33 mouse cellular contexts compared by ENCODE assay signal in genomic region chr12:47406131-47406530, GRCm38 (mm10).
DNase-seq lines count a peak whose midpoint lies in the region; ATAC-seq and TF ChIP-seq lines count a peak whose summit lies in the region.
"Had no signal": no experiment of that assay in that cellular context is flagged by ENCODE, and none has a peak within 500 bp of the region (broad histone marks: within the 10 kb centered on the region; RNA-seq: fewer than 3 reads in every experiment).

No protein-coding gene starts in this region.

- peak; percentile 2 for DNase-seq in adrenal gland, adult 8-10 months
- DNase-seq in adrenal gland, adult 18-20 months (ENCODE audit: low spot score in 2 of 2), result no peak
- DNase-seq in gastrocnemius, adult 8-10 months (ENCODE audit: low spot score in 2 of 2), result peak; percentile 3 to 4
- DNase-seq in gastrocnemius, postnatal 14 days, result no peak
- no peak for DNase-seq in lung, adult 2 months
- DNase-seq in skeletal muscle tissue, adult 2 months (ENCODE audit: low read depth, low spot score), result peak; percentile 73
- no peak for DNase-seq in spleen, postnatal 10 days (ENCODE audit: low spot score in 2 of 2)
- DNase-seq: cerebellum, adult 2 months; cerebellum, postnatal 14 days; forebrain, postnatal 0 days; heart, adult 11 months; kidney, adult 11 months; kidney, postnatal 36 days; liver, postnatal 0 days; retina, postnatal 1 day; right cerebral cortex, postnatal 14 days; thymus, postnatal 14 days had no signal

- no peak overlapping the region for H3K4me2 ChIP-seq in lung, embryonic 16.5 days (ENCODE audit: low read depth, low read length)
- H3K4me2 ChIP-seq: forebrain, embryonic 12.5 days; heart, embryonic 12.5 days; hindbrain, embryonic 14.5 days; kidney, embryonic 15.5 days; limb, embryonic 12.5 days; liver, embryonic 11.5 days; midbrain, embryonic 15.5 days; neural tube, embryonic 15.5 days had no signal

- H3K4me3 ChIP-seq in lung, embryonic 16.5 days (ENCODE audit: low read length), result no peak overlapping the region
- no peak overlapping the region for H3K4me3 ChIP-seq in lung, adult 2 months (replicated peaks; ENCODE audit: extremely low read depth, low read depth, low read length)
- H3K4me3 ChIP-seq: erythroblast, embryonic 14.5 days; forebrain, embryonic 12.5 days; heart, embryonic 12.5 days; kidney, embryonic 15.5 days; layer of hippocampus, adult 2 months; left cerebral cortex, adult 2 months; limb, embryonic 12.5 days; midbrain, embryonic 10.5 days; midbrain, embryonic 15.5 days; neural tube, embryonic 15.5 days had no signal

- intact Hi-C loops in gastrocnemius, postnatal 14 days (cut with DNase I; ENCODE audit: low total_unique reads), result no loop called here

- no peak overlapping the region for H3K27ac ChIP-seq in lung, embryonic 16.5 days (ENCODE audit: low read length)
- H3K27ac ChIP-seq: forebrain, embryonic 12.5 days; hindbrain, embryonic 14.5 days; kidney, embryonic 15.5 days; layer of hippocampus, adult 2 months; left cerebral cortex, adult 2 months; limb, embryonic 12.5 days; midbrain, embryonic 10.5 days; midbrain, embryonic 15.5 days; neural tube, embryonic 15.5 days had no signal

- TF ChIP-seq POLR2A in lung, adult 2 months (IDR thresholded peaks at IDR 0.05; ENCODE audit: borderline replicate concordance, extremely low read depth, low read depth, low read length), result no peak

- H3K9me3 ChIP-seq in lung, embryonic 16.5 days (ENCODE audit: control insufficient read depth, low read length), result no peaks in the 10 kb centered on the region
- H3K9me3 ChIP-seq: forebrain, embryonic 12.5 days; G1E; heart, embryonic 12.5 days; kidney, embryonic 15.5 days; limb, embryonic 12.5 days; midbrain, embryonic 10.5 days; midbrain, embryonic 15.5 days; neural tube, embryonic 15.5 days had no signal

- H3K4me1 ChIP-seq in lung, embryonic 16.5 days (replicated peaks; ENCODE audit: control insufficient read depth, insufficient read depth, low read length), result no peaks in the 10 kb centered on the region
- H3K4me1 ChIP-seq in lung, adult 2 months (ENCODE audit: control insufficient read depth, insufficient read depth, low read length), result no peaks in the 10 kb centered on the region
- H3K4me1 ChIP-seq: forebrain, embryonic 12.5 days; kidney, embryonic 15.5 days; limb, embryonic 12.5 days; midbrain, embryonic 10.5 days; midbrain, embryonic 15.5 days; neural tube, embryonic 15.5 days had no signal

- ATAC-seq in lung, embryonic 16.5 days (ENCODE audit: low read depth), result peak; percentile 81
- ATAC-seq: forebrain, postnatal 0 days; inflammation-experienced regulatory T-cells, adult 6 months; liver, postnatal 0 days; midbrain, embryonic 15.5 days; Patski had no signal

- 69% methylated on average over 2 of the region's 2 CpGs for WGBS in lung, embryonic 16.5 days
- WGBS in lung, adult 2 months, result 74% methylated on average over 2 of the region's 2 CpGs

- no peak overlapping the region for H3K9ac ChIP-seq in lung, embryonic 16.5 days (ENCODE audit: low read length)
- H3K9ac ChIP-seq: forebrain, embryonic 12.5 days; forebrain, postnatal 0 days; heart, embryonic 12.5 days; hindbrain, embryonic 14.5 days; kidney, embryonic 15.5 days; limb, embryonic 12.5 days; liver, postnatal 0 days; midbrain, embryonic 15.5 days; neural tube, embryonic 15.5 days had no signal

- H3K36me3 ChIP-seq in lung, embryonic 16.5 days (ENCODE audit: control insufficient read depth, insufficient read depth, low read length), result no peaks in the 10 kb centered on the region
- H3K36me3 ChIP-seq: forebrain, embryonic 12.5 days; G1E; heart, embryonic 12.5 days; kidney, embryonic 15.5 days; limb, embryonic 12.5 days; midbrain, embryonic 10.5 days; midbrain, embryonic 15.5 days; neural tube, embryonic 15.5 days had no signal

- TF ChIP-seq CTCF in lung, adult 2 months (IDR thresholded peaks at IDR 0.05; ENCODE audit: insufficient read depth, low read length), result no peak

- H3K27me3 ChIP-seq in lung, embryonic 16.5 days (ENCODE audit: control insufficient read depth, insufficient read depth, low read depth, low read length), result no peaks in the 10 kb centered on the region
- H3K27me3 ChIP-seq: forebrain, embryonic 12.5 days; heart, embryonic 12.5 days; kidney, embryonic 15.5 days; limb, embryonic 12.5 days; midbrain, embryonic 15.5 days; neural tube, embryonic 15.5 days; Patski had no signal

Comparison
In these comparisons a context has a peak if more than half of its experiments do, and no peak if none do; other contexts are left out.
1. DNase-seq: peak in adrenal gland, adult 8-10 months (single experiment), gastrocnemius, adult 8-10 months (2 of 2) and skeletal muscle tissue, adult 2 months (single experiment); none in adrenal gland, adult 18-20 months (0 of 2), gastrocnemius, postnatal 14 days (single experiment), lung, adult 2 months (single experiment) and spleen, postnatal 10 days (0 of 2).